Mouse (Mus musculus): ENCODE results near the gene Dmgdh.
A peak's percentile ranks its signal among the peaks of the same experiment; 100 is the strongest.

Gene Dmgdh

GRCm38 (mm10) chr13:93710325-93710724 is 36.1 kb downstream of the Dmgdh start:
- no peak for DNase-seq (ENCODE audit: low read depth, low spot score)

GRCm38 (mm10) chr13:93711226-93711625 is 37.0 kb downstream of the Dmgdh start:
- no peak for DNase-seq (ENCODE audit: low read depth, low spot score)

GRCm38 (mm10) chr13:93712362-93712761 is 38.1 kb downstream of the Dmgdh start:
- no peak for DNase-seq (ENCODE audit: low read depth, low spot score)

GRCm38 (mm10) chr13:93713826-93714225 is 39.6 kb downstream of the Dmgdh start:
- DNase-seq (ENCODE audit: low read depth, low spot score) = no peak

- no peak for DNase-seq (ENCODE audit: low read depth, low spot score)
Measured at GRCm38 (mm10) chr13:93717113-93717512, 42.9 kb downstream of the Dmgdh start.

GRCm38 (mm10) chr13:93718948-93719347 is 44.7 kb downstream of the Dmgdh start:
- peak; percentile 60 for DNase-seq (ENCODE audit: low read depth, low spot score)

GRCm38 (mm10) chr13:93721916-93722315 is 47.7 kb downstream of the Dmgdh start:
- peak; percentile 50 for DNase-seq (ENCODE audit: low read depth, low spot score)

GRCm38 (mm10) chr13:93723455-93723854 is 49.2 kb downstream of the Dmgdh start:
- no peak for DNase-seq (ENCODE audit: low read depth, low spot score)

GRCm38 (mm10) chr13:93724206-93724605 is 50.0 kb downstream of the Dmgdh start:
- no peak for DNase-seq (ENCODE audit: low read depth, low spot score)

- DNase-seq (ENCODE audit: low read depth, low spot score) = no peak
Measured at GRCm38 (mm10) chr13:93735131-93735636, 61.0 kb downstream of the Dmgdh start.

- no peak for DNase-seq (ENCODE audit: low read depth, low spot score)
Measured at GRCm38 (mm10) chr13:93744118-93744517, 69.9 kb downstream of the Dmgdh start.

GRCm38 (mm10) chr13:93752597-93753400 is 78.6 kb downstream of the Dmgdh start:
- no peak for DNase-seq (ENCODE audit: low read depth, low spot score)

- DNase-seq (ENCODE audit: low read depth, low spot score) = no peak
Measured at GRCm38 (mm10) chr13:93755084-93755483, 80.9 kb downstream of the Dmgdh start.

GRCm38 (mm10) chr13:93756674-93757073 is 82.4 kb downstream of the Dmgdh start:
- DNase-seq (ENCODE audit: low read depth, low spot score) = no peak

GRCm38 (mm10) chr13:93757514-93757913 is 83.3 kb downstream of the Dmgdh start:
- no peak for DNase-seq (ENCODE audit: low read depth, low spot score)

GRCm38 (mm10) chr13:93758149-93758898 is 84.1 kb downstream of the Dmgdh start:
- no peak for DNase-seq (ENCODE audit: low read depth, low spot score)

- no peak for DNase-seq (ENCODE audit: low read depth, low spot score)
Measured at GRCm38 (mm10) chr13:93761831-93762230, 87.6 kb downstream of the Dmgdh start.

- no peak for DNase-seq (ENCODE audit: low read depth, low spot score)
Measured at GRCm38 (mm10) chr13:93762879-93763278, 88.6 kb downstream of the Dmgdh start.

- DNase-seq (ENCODE audit: low read depth, low spot score) = no peak
Measured at GRCm38 (mm10) chr13:93764321-93764973, 90.2 kb downstream of the Dmgdh start.

GRCm38 (mm10) chr13:93771031-93771587 is 96.9 kb downstream of the Dmgdh start:
- DNase-seq (ENCODE audit: low read depth, low spot score) = no peak

GRCm38 (mm10) chr13:93771588-93772278 is 97.5 kb downstream of the Dmgdh start, which contains the start of gene Arsb:
Gene Arsb (plus strand): TSS chr13:93771630.
- DNase-seq (ENCODE audit: low read depth, low spot score) = peak; percentile 55
